Mouse (Mus musculus): Measurements from ENCODE around the gene Tmem109.
A peak's percentile ranks its signal among the peaks of the same experiment; 100 is the strongest.

Gene Tmem109

GRCm38 (mm10) chr19:10892201-10892600, 10.4 kb upstream of the Tmem109 start:
- DNase-seq (ENCODE audit: low spot score in 2 of 2): no peak

- no peak for DNase-seq (ENCODE audit: low spot score in 2 of 2)
Observed at GRCm38 (mm10) chr19:10880975-10881425, 801 bp downstream of the Tmem109 start.

- DNase-seq (ENCODE audit: low spot score in 2 of 2): peak; percentile 44 to 64
Observed at GRCm38 (mm10) chr19:10880085-10880974, 1.5 kb downstream of the Tmem109 start.

- DNase-seq (ENCODE audit: low spot score in 2 of 2): no peak
Observed at GRCm38 (mm10) chr19:10878201-10878837, 3.5 kb downstream of the Tmem109 start.

GRCm38 (mm10) chr19:10871328-10871961, 10.4 kb downstream of the Tmem109 start:
- no peak for DNase-seq (ENCODE audit: low spot score in 2 of 2)

- DNase-seq (ENCODE audit: low spot score in 2 of 2): no peak
Observed at GRCm38 (mm10) chr19:10870676-10871075, 11.1 kb downstream of the Tmem109 start.

- DNase-seq (ENCODE audit: low spot score in 2 of 2): no peak
Observed at GRCm38 (mm10) chr19:10869886-10870527, 11.8 kb downstream of the Tmem109 start, which contains the start of gene Tmem132a. Tmem132a (minus strand) TSS chr19:10869940.

- peak; percentile 91 to 92 for DNase-seq (ENCODE audit: low spot score in 2 of 2)
Observed at GRCm38 (mm10) chr19:10869241-10869885, 12.4 kb downstream of the Tmem109 start.

GRCm38 (mm10) chr19:10868623-10869141, 13.1 kb downstream of the Tmem109 start:
- no peak for DNase-seq (ENCODE audit: low spot score in 2 of 2)

GRCm38 (mm10) chr19:10867946-10868622, 13.7 kb downstream of the Tmem109 start:
- DNase-seq (ENCODE audit: low spot score in 2 of 2): no peak

- DNase-seq (ENCODE audit: low spot score in 2 of 2): no peak
Observed at GRCm38 (mm10) chr19:10866351-10866750, 15.4 kb downstream of the Tmem109 start.

GRCm38 (mm10) chr19:10860072-10860497, 21.7 kb downstream of the Tmem109 start:
- DNase-seq (ENCODE audit: low spot score in 2 of 2): no peak

GRCm38 (mm10) chr19:10856520-10856919, 25.3 kb downstream of the Tmem109 start:
- no peak for DNase-seq (ENCODE audit: low spot score in 2 of 2)

- no peak for DNase-seq (ENCODE audit: low spot score in 2 of 2)
Observed at GRCm38 (mm10) chr19:10855422-10855821, 26.4 kb downstream of the Tmem109 start.

GRCm38 (mm10) chr19:10847311-10848087, 34.3 kb downstream of the Tmem109 start:
- DNase-seq (ENCODE audit: low spot score in 2 of 2): no peak

- no peak for DNase-seq (ENCODE audit: low spot score in 2 of 2)
Observed at GRCm38 (mm10) chr19:10846150-10846549, 35.7 kb downstream of the Tmem109 start.

GRCm38 (mm10) chr19:10845454-10845853, 36.3 kb downstream of the Tmem109 start:
- no peak for DNase-seq (ENCODE audit: low spot score in 2 of 2)

- no peak for DNase-seq (ENCODE audit: low spot score in 2 of 2)
Observed at GRCm38 (mm10) chr19:10844206-10844605, 37.6 kb downstream of the Tmem109 start.

- DNase-seq (ENCODE audit: low spot score in 2 of 2): no peak
Observed at GRCm38 (mm10) chr19:10842914-10843313, 38.9 kb downstream of the Tmem109 start.

All from right cerebral cortex, postnatal 10 days (tissue).